ENCODE assay signal across 8 mouse cellular contexts in the genomic region with DNA sequence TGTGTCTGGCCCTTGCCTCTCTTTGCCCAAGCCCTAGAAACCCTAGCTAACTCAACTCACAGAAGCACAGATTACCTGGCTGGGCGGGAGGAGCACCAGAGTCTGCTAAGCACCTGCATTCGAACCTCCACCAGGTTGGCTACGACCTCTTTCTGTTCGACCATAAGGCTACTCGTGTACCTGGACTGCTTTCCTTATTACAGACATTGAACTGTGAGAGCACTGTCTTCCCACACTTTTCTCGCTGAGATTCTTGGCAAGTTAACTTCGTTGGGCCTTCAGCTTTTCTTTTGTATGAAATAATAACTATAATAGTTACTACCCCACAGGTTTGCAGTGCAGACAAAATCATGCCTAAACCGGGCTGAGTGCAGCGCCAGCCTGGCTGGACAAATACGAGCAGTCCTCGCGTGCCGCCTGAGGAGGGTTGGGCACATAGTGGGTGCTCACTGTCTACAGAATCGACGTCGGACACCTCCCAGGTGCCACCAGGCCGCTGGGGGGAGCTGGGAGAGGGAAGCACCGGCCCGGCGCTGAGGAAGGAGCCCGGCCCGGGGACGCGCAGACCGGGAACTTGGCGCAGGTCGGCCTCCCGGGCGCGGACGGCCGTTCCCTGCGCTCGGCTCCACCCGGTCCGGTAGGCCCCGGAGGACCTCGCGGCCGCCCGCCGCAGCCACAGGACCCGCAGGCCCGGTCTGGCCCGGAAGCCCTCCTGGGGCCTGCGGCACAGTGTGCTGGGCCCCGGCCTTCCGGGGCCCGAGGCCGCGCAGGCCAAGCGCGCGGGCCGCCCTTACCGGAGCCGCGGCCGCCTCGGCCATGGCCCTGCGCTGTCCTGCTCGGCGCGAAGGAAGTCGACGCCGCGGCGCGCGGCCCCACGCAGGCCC. TPM values are rescaled to one million over a fixed set of nuclear protein-coding genes. Genes with fewer than 3 reads are reported as not detected.
DNase-seq lines count a peak whose midpoint lies in the region.

No protein-coding gene starts in this region.

- intact Hi-C loops in left cerebral cortex, postnatal 36 days (cut with DNase I), result loop anchor here (2.0 kb wide), 1 partner anchor 37 kb away; a partner anchor contains a TSS

- peak; percentile 66 for DNase-seq in adipocyte (ENCODE audit: low spot score)
- peak; percentile 66 for DNase-seq in embryo, embryonic 10 days (ENCODE audit: low spot score)
- DNase-seq in gastrocnemius, postnatal 10 days, result peak; percentile 66
- peak; percentile 81 for DNase-seq in induced T-regulatory cell, adult 2 months (ENCODE audit: low read depth)
- peak; percentile 65 to 68 for DNase-seq in left cerebral cortex, postnatal 36 days (ENCODE audit: low spot score in 2 of 2)
- peak; percentile 26 for DNase-seq in mesoderm, embryonic 11.5 days (ENCODE audit: low read depth, low spot score)
- peak; percentile 51 for DNase-seq in right cerebral cortex, postnatal 14 days
- peak; percentile 72 for DNase-seq in urinary bladder, postnatal 14 days (ENCODE audit: low spot score)

RNA-seq across cellular contexts. Expression of a gene that starts 0.6 kb away (rescaled TPM):
- total RNA-seq in gastrocnemius, postnatal 10 days (2021), result 10 to 100 TPM; 12.3 to 17.5 TPM
- total RNA-seq in left cerebral cortex, postnatal 36 days (2021), result 10 to 100 TPM; 31.3 to 32.5 TPM

RNA-seq across cellular contexts. Expression of a gene that starts 37.1 kb away (rescaled TPM):
- 10 to 100 TPM; 22.3 to 23.0 TPM for total RNA-seq in gastrocnemius, postnatal 10 days (2021)
- total RNA-seq in left cerebral cortex, postnatal 36 days (2021), result 10 to 100 TPM; 29.7 to 37.4 TPM

Comparison
In these comparisons a context has a peak if more than half of its experiments do, and no peak if none do; other contexts are left out.
1. Peak in every context shown above with its lines: DNase-seq.
2. DNase-seq: peak in every context shown above with its lines; median percentile 81 in induced T-regulatory cell, adult 2 months; 72 in urinary bladder, postnatal 14 days; 66 in left cerebral cortex, postnatal 36 days; 66 in adipocyte; 66 in embryo, embryonic 10 days; 66 in gastrocnemius, postnatal 10 days; 51 in right cerebral cortex, postnatal 14 days; 26 in mesoderm, embryonic 11.5 days.